16 mouse cellular contexts compared by ENCODE assay signal in genomic region chr17:32402011-32402778, GRCm38 (mm10). TPM values are rescaled to one million over a fixed set of nuclear protein-coding genes. Genes with fewer than 3 reads are reported as not detected.
DNase-seq lines count a peak whose midpoint lies in the region; ATAC-seq and TF ChIP-seq lines count a peak whose summit lies in the region.
"Had no signal": no experiment of that assay in that cellular context is flagged by ENCODE, and none has a peak within 500 bp of the region (broad histone marks: within the 10 kb centered on the region; RNA-seq: fewer than 3 reads in every experiment).

No protein-coding gene starts in this region.

- no peak for ATAC-seq in liver, embryonic 16.5 days (ENCODE audit: low read depth)
- ATAC-seq: forebrain, embryonic 13.5 days had no signal

- DNase-seq in thymus, postnatal 0 days (ENCODE audit: low spot score) = peak; percentile 48
- DNase-seq in thymus, postnatal 36 days = no peak
- DNase-seq in right cerebral cortex, adult 18-20 months = no peak
- no peak for DNase-seq in gastrocnemius, adult 18-20 months (ENCODE audit: low spot score)
- DNase-seq in left cerebral cortex, postnatal 14 days (ENCODE audit: low spot score in 2 of 2) = no peak
- DNase-seq: adrenal gland, adult 2 months had no signal

- peaks cover 2% of the 10 kb centered on the region for H3K4me1 ChIP-seq in bone marrow, adult 2 months (ENCODE audit: control insufficient read depth, insufficient read depth, low read length)
- no peaks in the 10 kb centered on the region; the same call in none of the 2 replicates for H3K4me1 ChIP-seq in liver, embryonic 16.5 days (ENCODE audit: control insufficient read depth, low read depth, low read length)
- H3K4me1 ChIP-seq: embryonic facial prominence, embryonic 13.5 days; forebrain, embryonic 13.5 days; hindbrain, embryonic 10.5 days; kidney, embryonic 15.5 days; limb, embryonic 15.5 days had no signal

- no peaks in the 10 kb centered on the region for H3K9me3 ChIP-seq in liver, embryonic 16.5 days (replicated peaks; ENCODE audit: control insufficient read depth, low read length)
- H3K9me3 ChIP-seq: embryonic facial prominence, embryonic 13.5 days; forebrain, embryonic 13.5 days; hindbrain, embryonic 10.5 days; kidney, embryonic 15.5 days; limb, embryonic 15.5 days had no signal

- no peaks in the 10 kb centered on the region for H3K36me3 ChIP-seq in liver, embryonic 16.5 days (ENCODE audit: control insufficient read depth, insufficient read depth)
- H3K36me3 ChIP-seq: embryonic facial prominence, embryonic 13.5 days; hindbrain, embryonic 10.5 days; kidney, embryonic 15.5 days; limb, embryonic 15.5 days had no signal

- H3K4me2 ChIP-seq in liver, embryonic 16.5 days (ENCODE audit: low read depth, low read length) = peak overlapping the region; percentile 52
- H3K4me2 ChIP-seq: embryonic facial prominence, embryonic 13.5 days; forebrain, embryonic 13.5 days; kidney, embryonic 15.5 days; limb, embryonic 15.5 days had no signal

- intact Hi-C loops in left cerebral cortex, postnatal 14 days (cut with DNase I) = no loop called here

- H3K4me3 ChIP-seq in bone marrow, adult 2 months (replicated peaks; ENCODE audit: control insufficient read depth, low read depth, low read length) = peak overlapping the region; percentile 95
- H3K4me3 ChIP-seq in liver, embryonic 16.5 days (ENCODE audit: low read depth, low read length) = peak overlapping the region; percentile 50
- H3K4me3 ChIP-seq: embryonic facial prominence, embryonic 13.5 days; forebrain, embryonic 13.5 days; heart, adult 2 months; hindbrain, embryonic 10.5 days; kidney, embryonic 15.5 days; limb, embryonic 15.5 days had no signal

- H3K27ac ChIP-seq in bone marrow, adult 2 months (ENCODE audit: control insufficient read depth, insufficient read depth, low read depth, low read length, poor library complexity) = peak overlapping the region; percentile 85
- 0 out of 2 replicates have a peak overlapping the region, but pooled peaks have one; percentile 4 for H3K27ac ChIP-seq in liver, embryonic 16.5 days (ENCODE audit: low read length)
- H3K27ac ChIP-seq: embryonic facial prominence, embryonic 13.5 days; forebrain, embryonic 13.5 days; heart, adult 2 months; hindbrain, embryonic 10.5 days; kidney, embryonic 15.5 days; layer of hippocampus, adult 2 months; limb, embryonic 15.5 days had no signal

- H3K9ac ChIP-seq in liver, embryonic 16.5 days (ENCODE audit: low read depth, low read length) = peak overlapping the region; percentile 48; the same call in 1 of the 2 replicates
- H3K9ac ChIP-seq: embryonic facial prominence, embryonic 13.5 days; forebrain, embryonic 13.5 days; kidney, embryonic 15.5 days; limb, embryonic 15.5 days had no signal

- no peak for TF ChIP-seq CTCF in bone marrow, adult 2 months (IDR thresholded peaks at IDR 0.05; ENCODE audit: control insufficient read depth, insufficient read depth, low read length)

- TF ChIP-seq POLR2A in bone marrow, adult 2 months (IDR thresholded peaks at IDR 0.05; ENCODE audit: borderline replicate concordance, control insufficient read depth, low read depth, low read length) = no peak

- no peaks in the 10 kb centered on the region; the same call in 1 of the 2 replicates for H3K27me3 ChIP-seq in liver, embryonic 16.5 days (ENCODE audit: control insufficient read depth, insufficient read depth, low read depth, low read length)

- WGBS in bone marrow, adult 2 months = 6% methylated on average over 9 of the region's 9 CpGs
- 16% methylated on average over 9 of the region's 9 CpGs for WGBS in liver, embryonic 16.5 days (ENCODE audit: insufficient replicate concordance)

RNA-seq across cellular contexts. Expression of gene Rasal3, which starts 1.2 kb away (rescaled TPM):
- polyA plus RNA-seq in thymus, postnatal 0 days (2015; fragmentation: Nextera tagmentation; extraction: Ambion mirVana) = 164 and 165 TPM in 2 replicates
- 20.7 and 58.8 TPM in 2 replicates for polyA plus RNA-seq in bone marrow, adult 2 months (2011; ENCODE audit: insufficient read depth, insufficient read length, low replicate concordance, missing spikeins)
- polyA plus RNA-seq in liver, embryonic 16.5 days (2015; fragmentation: Nextera tagmentation; extraction: Ambion mirVana) = 2.6 and 2.9 TPM in 2 replicates
- total RNA-seq in gastrocnemius, adult 18-20 months (2021) = under 1 TPM; 0.09 to 0.85 TPM
- total RNA-seq in left cerebral cortex, postnatal 14 days (2021) = 1 to 10 TPM; 3.0 TPM

RNA-seq across cellular contexts. Expression of gene Wiz, which starts 13.0 kb away (rescaled TPM):
- 13.2 and 15.3 TPM in 2 replicates for polyA plus RNA-seq in thymus, postnatal 0 days (2015; fragmentation: Nextera tagmentation; extraction: Ambion mirVana)
- 11.8 and 15.5 TPM in 2 replicates for polyA plus RNA-seq in bone marrow, adult 2 months (2011; ENCODE audit: insufficient read depth, insufficient read length, low replicate concordance, missing spikeins)
- 4.8 and 5.8 TPM in 2 replicates for polyA plus RNA-seq in liver, embryonic 16.5 days (2015; fragmentation: Nextera tagmentation; extraction: Ambion mirVana)
- total RNA-seq in gastrocnemius, adult 18-20 months (2021) = 10 to 100 TPM; 13.1 to 14.5 TPM
- total RNA-seq in left cerebral cortex, postnatal 14 days (2021) = 10 to 100 TPM; 78.0 to 85.2 TPM

RNA-seq across cellular contexts. Expression of gene Pglyrp2, which starts 21.8 kb away (rescaled TPM):
- polyA plus RNA-seq in thymus, postnatal 0 days (2015; fragmentation: Nextera tagmentation; extraction: Ambion mirVana) = 32.4 and 34.4 TPM in 2 replicates
- 0.95 and 3.4 TPM in 2 replicates for polyA plus RNA-seq in bone marrow, adult 2 months (2011; ENCODE audit: insufficient read depth, insufficient read length, low replicate concordance, missing spikeins)
- 11.0 and 12.9 TPM in 2 replicates for polyA plus RNA-seq in liver, embryonic 16.5 days (2015; fragmentation: Nextera tagmentation; extraction: Ambion mirVana)
- total RNA-seq in gastrocnemius, adult 18-20 months (2021) = not detected
- total RNA-seq in left cerebral cortex, postnatal 14 days (2021) = not detected
- total RNA-seq: layer of hippocampus, adult 2 months; left cerebral cortex, adult 8-10 months had no signal
- polyA plus RNA-seq: forebrain, embryonic 13.5 days; hindbrain, embryonic 10.5 days; kidney, embryonic 15.5 days had no signal

RNA-seq across cellular contexts. Expression of gene Cyp4f39, which starts 50.3 kb away (rescaled TPM):
- polyA plus RNA-seq in thymus, postnatal 0 days (2015; fragmentation: Nextera tagmentation; extraction: Ambion mirVana) = 0.30 and 0.69 TPM in 2 replicates
- polyA plus RNA-seq in bone marrow, adult 2 months (2011; ENCODE audit: insufficient read depth, insufficient read length, low replicate concordance, missing spikeins) = 0.88 and 0.95 TPM in 2 replicates
- polyA plus RNA-seq in liver, embryonic 16.5 days (2015; fragmentation: Nextera tagmentation; extraction: Ambion mirVana) = 0.69 and 0.81 TPM in 2 replicates
- 10 to 100 TPM in 1 of 2 experiments, 1 to 10 TPM in 1; 2.2 to 14.1 TPM for total RNA-seq in gastrocnemius, adult 18-20 months (2021)
- not detected for total RNA-seq in left cerebral cortex, postnatal 14 days (2021)
- total RNA-seq: adrenal gland, adult 2 months; heart, adult 2 months; layer of hippocampus, adult 2 months; left cerebral cortex, adult 8-10 months had no signal
- polyA plus RNA-seq: adrenal gland, adult 2 months had no signal

RNA-seq across cellular contexts. Expression of gene Akap8l, which starts 51.8 kb away (rescaled TPM):
- polyA plus RNA-seq in thymus, postnatal 0 days (2015; fragmentation: Nextera tagmentation; extraction: Ambion mirVana) = 62.4 and 66.4 TPM in 2 replicates
- 141 and 225 TPM in 2 replicates for polyA plus RNA-seq in bone marrow, adult 2 months (2011; ENCODE audit: insufficient read depth, insufficient read length, low replicate concordance, missing spikeins)
- 37.9 and 42.2 TPM in 2 replicates for polyA plus RNA-seq in liver, embryonic 16.5 days (2015; fragmentation: Nextera tagmentation; extraction: Ambion mirVana)
- 10 to 100 TPM; 29.2 to 30.6 TPM for total RNA-seq in gastrocnemius, adult 18-20 months (2021)
- 100 to 1,000 TPM; 164 to 175 TPM for total RNA-seq in left cerebral cortex, postnatal 14 days (2021)
